In genomic region chr3:130235233-130235632, GRCm38 (mm10) we compare ENCODE assay signal across 16 mouse cellular contexts.
"Had no signal": no experiment of that assay in that cellular context is flagged by ENCODE, and none has a peak within 500 bp of the region (broad histone marks: within the 10 kb centered on the region; RNA-seq: fewer than 3 reads in every experiment).

No protein-coding gene starts in this region.

- DNase-seq: liver, postnatal 0 days; lung, adult 2 months; lung, postnatal 14 days; lung, postnatal 36 days; right cerebral cortex, postnatal 14 days; thymus, adult 18-20 months; thymus, postnatal 14 days; thymus, postnatal 36 days had no signal

- H3K27ac ChIP-seq: liver, embryonic 15.5 days; lung, embryonic 15.5 days; macrophage; midbrain, embryonic 13.5 days; midbrain, embryonic 15.5 days; neural tube, embryonic 12.5 days had no signal

- ATAC-seq: liver, postnatal 0 days; lung, postnatal 0 days; midbrain, embryonic 13.5 days; midbrain, embryonic 15.5 days had no signal

- H3K4me3 ChIP-seq: liver, embryonic 15.5 days; lung, embryonic 15.5 days; megakaryocyte, embryonic 14.5 days; midbrain, embryonic 13.5 days; midbrain, embryonic 15.5 days; neural tube, embryonic 12.5 days had no signal

- H3K4me1 ChIP-seq: liver, embryonic 15.5 days; lung, embryonic 15.5 days; megakaryocyte, embryonic 14.5 days; midbrain, embryonic 13.5 days; midbrain, embryonic 15.5 days; neural tube, embryonic 12.5 days had no signal
